Mouse (Mus musculus): ENCODE measurements at regions not wholly inside any gene's neighbourhood (a gene's known extent, or its start where the extent isn't known, plus 50 kb on each side); places are given as distances from the start of the nearest gene placed in this dataset.

GRCm38 (mm10) chr2:128393921-128394320 lies 197.1 kb upstream of the Spdye4c start:
- TF ChIP-seq POLR2A (IDR thresholded peaks at IDR 0.05; ENCODE audit: low read depth, low read length) (no peak), CTCF (IDR thresholded peaks at IDR 0.05; ENCODE audit: extremely low read depth, insufficient read length, insufficient replicate concordance, low read depth, low read length) (no peak)

Data from small intestine, adult 2 months (tissue).